Comparison of ENCODE assay signal across 25 mouse cellular contexts in the genomic region with DNA sequence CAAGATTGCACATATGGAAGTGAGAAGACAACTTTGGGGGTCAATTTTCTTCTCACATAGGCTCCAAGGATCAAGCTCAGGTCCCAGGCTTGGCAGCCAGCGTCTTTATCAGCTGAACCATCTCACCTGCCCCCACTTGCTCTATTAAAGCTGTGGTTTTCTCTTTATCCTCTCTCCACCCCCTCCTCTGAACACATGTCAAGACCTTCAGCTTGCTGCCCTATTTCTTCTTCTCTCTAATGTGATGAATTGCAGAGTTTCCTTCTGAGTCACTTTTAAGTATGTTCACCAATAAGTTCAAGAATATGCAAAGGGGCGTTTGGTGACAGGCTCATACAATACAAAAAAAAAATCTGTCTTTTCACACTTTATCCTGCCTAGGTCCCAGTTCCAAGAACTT.
"Had no signal": no experiment of that assay in that cellular context is flagged by ENCODE, and none has a peak within 500 bp of the region (broad histone marks: within the 10 kb centered on the region; RNA-seq: fewer than 3 reads in every experiment).

No protein-coding gene starts in this region.

- H3K4me1 ChIP-seq: heart, embryonic 10.5 days; heart, embryonic 12.5 days; hindbrain, embryonic 10.5 days; hindbrain, embryonic 12.5 days; kidney, embryonic 15.5 days; limb, embryonic 10.5 days; limb, embryonic 12.5 days; liver, embryonic 13.5 days; liver, embryonic 15.5 days had no signal

- H3K4me2 ChIP-seq: heart, embryonic 12.5 days; hindbrain, embryonic 12.5 days; hindbrain, embryonic 14.5 days; kidney, embryonic 15.5 days; limb, embryonic 12.5 days; liver, embryonic 11.5 days; liver, embryonic 13.5 days; liver, embryonic 15.5 days had no signal

- H3K36me3 ChIP-seq: heart, embryonic 10.5 days; heart, embryonic 12.5 days; hindbrain, embryonic 10.5 days; hindbrain, embryonic 12.5 days; kidney, embryonic 15.5 days; limb, embryonic 10.5 days; limb, embryonic 12.5 days; liver, embryonic 13.5 days; liver, embryonic 15.5 days had no signal

- H3K27ac ChIP-seq: heart, embryonic 10.5 days; hindbrain, embryonic 10.5 days; hindbrain, embryonic 12.5 days; hindbrain, embryonic 14.5 days; kidney, embryonic 15.5 days; kidney, postnatal 0 days; layer of hippocampus, adult 2 months; limb, embryonic 10.5 days; limb, embryonic 12.5 days; liver, embryonic 13.5 days; liver, embryonic 15.5 days had no signal

- H3K9me3 ChIP-seq: heart, embryonic 10.5 days; hindbrain, embryonic 12.5 days; kidney, embryonic 15.5 days; limb, embryonic 10.5 days; liver, embryonic 13.5 days; liver, embryonic 15.5 days had no signal

- H3K9ac ChIP-seq: heart, embryonic 12.5 days; hindbrain, embryonic 12.5 days; hindbrain, embryonic 14.5 days; kidney, embryonic 15.5 days; limb, embryonic 12.5 days; liver, embryonic 13.5 days; liver, embryonic 15.5 days had no signal

- DNase-seq: gastrocnemius, postnatal 36 days; heart, adult 18-20 months; heart, postnatal 10 days; kidney, adult 11 months; kidney, adult 2 months; kidney, adult 9 months; kidney, postnatal 14 days; layer of hippocampus, adult 9-11 months; layer of hippocampus, postnatal 36 days; liver; liver, embryonic 13.5 days had no signal

- H3K27me3 ChIP-seq: heart, embryonic 12.5 days; hindbrain, embryonic 12.5 days; kidney, embryonic 15.5 days; limb, embryonic 12.5 days; liver, embryonic 13.5 days; liver, embryonic 15.5 days had no signal

- ATAC-seq: hindbrain, embryonic 16.5 days; intestine, embryonic 16.5 days had no signal

- H3K4me3 ChIP-seq: heart, embryonic 10.5 days; heart, embryonic 12.5 days; hindbrain, embryonic 10.5 days; hindbrain, embryonic 12.5 days; kidney, embryonic 15.5 days; layer of hippocampus, adult 2 months; limb, embryonic 10.5 days; limb, embryonic 12.5 days; liver, embryonic 13.5 days; liver, embryonic 15.5 days had no signal
